Mouse (Mus musculus) ES-E14 (cell line): ENCODE measurements around the gene Ndufs8.
"Not testable (repeated sequence)": the region's sequence is repeated elsewhere in the genome, so short reads cannot be mapped to it uniquely, and the experiment has no call there.

Source experiments
- CHD2 ChIP-seq: IDR thresholded peaks from 2 replicates; pipeline ENCODE4 v1.6.1; 2014; ENCODE audit warnings: mild to moderate bottlenecking, low read depth, low read length, inconsistent platforms
- HCFC1 ChIP-seq: IDR thresholded peaks from 2 replicates; pipeline ENCODE4 v1.6.1; 2012; ENCODE audit warnings: low read length, inconsistent platforms, borderline replicate concordance; ENCODE audit not compliant: insufficient read depth
- ZNF384 ChIP-seq: IDR thresholded peaks from 2 replicates; pipeline ENCODE4 v1.6.1; 2012; ENCODE audit warnings: low read depth, low read length, inconsistent platforms

DNA sequence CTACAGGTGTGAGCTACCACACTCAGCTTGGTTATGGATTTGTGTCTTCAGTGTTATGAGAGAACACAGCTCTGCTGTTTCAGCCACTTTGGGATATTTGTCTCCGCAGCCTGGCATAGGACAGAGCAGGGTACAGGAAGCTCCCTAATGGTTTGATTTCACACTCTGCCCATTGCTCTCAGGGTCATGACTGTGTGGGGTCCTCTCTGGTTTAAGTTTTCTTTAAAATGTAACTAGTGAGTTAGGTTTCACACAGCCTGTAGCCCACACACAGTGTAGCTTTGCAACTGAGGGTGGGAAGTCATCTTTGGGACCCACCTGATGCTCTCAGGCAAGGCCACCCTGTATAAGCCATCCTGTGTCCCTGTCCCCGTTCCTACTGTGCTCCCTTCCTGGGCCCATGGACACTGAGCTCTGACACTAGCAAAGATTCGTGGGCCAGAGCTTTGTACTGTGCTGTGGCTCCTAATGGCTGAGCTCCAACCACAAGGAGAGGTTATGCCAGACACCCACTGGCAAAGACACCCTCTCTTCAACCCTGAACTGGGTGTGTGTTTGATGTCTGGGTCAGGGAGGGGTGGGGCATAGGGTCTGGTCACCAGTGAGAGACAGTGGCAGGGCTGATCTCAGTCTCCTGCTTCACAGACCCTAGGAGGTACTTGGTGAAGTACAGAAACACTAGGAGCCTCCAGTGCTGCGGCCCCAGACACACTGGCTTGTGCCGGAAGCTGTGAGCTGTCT lies 44.9 kb upstream of the Ndufs8 start:
- TF ChIP-seq ZNF384, HCFC1, CHD2: not testable (repeated sequence)
